Mouse (Mus musculus) forebrain, embryonic 13.5 days (tissue): ENCODE data around the gene Glra4. TPM values are rescaled to one million over a fixed set of nuclear protein-coding genes. Genes with fewer than 3 reads are reported as not detected.
"Not testable (repeated sequence)": the region's sequence is repeated elsewhere in the genome, so short reads cannot be mapped to it uniquely, and the experiment has no call there.

Source experiments
- ATAC-seq: fragments of 200-750 bp; cut with Nextera tagmentation; 2 replicates; pipeline ENCODE4 v1.8.0; 2017
- H3K27ac ChIP-seq: fragments of 300-500 bp; sonication (generic); 2 replicates; pipeline ENCODE4 v1.5.1; 2015; ENCODE audit warnings: inconsistent platforms, mild to moderate bottlenecking, moderate library complexity
- H3K27me3 ChIP-seq: fragments of 300-500 bp; sonication (generic); 2 replicates; pipeline ENCODE4 v1.6.1; 2015; ENCODE audit warnings: mild to moderate bottlenecking, inconsistent platforms
- H3K36me3 ChIP-seq: fragments of 300-500 bp; sonication (generic); 2 replicates; pipeline ENCODE4 v1.6.1; 2015; ENCODE audit warnings: mild to moderate bottlenecking, inconsistent platforms; ENCODE audit not compliant: poor library complexity, severe bottlenecking
- H3K4me1 ChIP-seq: fragments of 300-500 bp; sonication (generic); 2 replicates; pipeline ENCODE4 v1.6.1; 2015; ENCODE audit warnings: inconsistent platforms
- H3K4me2 ChIP-seq: fragments of 300-500 bp; sonication (generic); 2 replicates; pipeline ENCODE4 v1.6.1; 2015; ENCODE audit warnings: inconsistent platforms, mild to moderate bottlenecking, moderate library complexity
- H3K4me3 ChIP-seq: fragments of 300-500 bp; sonication (generic); 2 replicates; pipeline ENCODE4 v1.5.1; 2015; ENCODE audit warnings: mild to moderate bottlenecking, inconsistent platforms
- H3K9ac ChIP-seq: fragments of 300-500 bp; sonication (generic); 2 replicates; pipeline ENCODE4 v1.6.1; 2015; ENCODE audit warnings: mild to moderate bottlenecking, inconsistent platforms
- H3K9me3 ChIP-seq: fragments of 300-500 bp; sonication (generic); replicated peaks from 2 replicates; pipeline ENCODE4 v1.6.1; 2016; ENCODE audit warnings: inconsistent platforms
- WGBS: fragments of 180-500 bp; shearing (Covaris S2); methylation state at CpG from one replicate; pipeline ENCODE4 v1.1.7; 2015; 5-methylcytosine and 5-hydroxymethylcytosine counted together
- polyA plus RNA-seq: library from polyadenylated mRNA; unstranded; fragments of >200 nt; fragmentation: Nextera tagmentation; extraction: Ambion mirVana; gene quantifications from 2 replicates; pipeline ENCODE4 v1.2.1, GENCODE M21; 2015

Glra4 gene
- polyA plus RNA-seq, 1 experiment from 2014 or later = not detected

DNA sequence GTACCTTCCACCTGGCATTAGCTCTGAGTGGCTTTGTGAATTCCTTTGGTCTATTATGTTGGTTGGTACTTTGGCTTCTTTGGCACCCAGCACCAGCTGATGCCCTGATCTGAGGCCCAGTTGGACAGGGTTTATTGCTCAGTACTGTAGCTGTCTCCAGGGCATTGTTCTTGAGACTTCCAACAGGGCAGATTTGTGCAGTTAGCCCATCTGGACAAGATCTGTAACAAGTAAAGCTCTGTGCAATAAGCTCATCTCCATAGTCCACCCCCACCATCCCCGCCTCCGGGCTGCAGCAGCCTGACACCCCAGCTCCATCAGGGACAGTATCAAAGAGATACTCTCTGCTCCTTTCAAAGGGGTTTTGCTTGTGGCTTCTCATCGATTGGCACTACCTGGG, 24.5 kb downstream of the Glra4 start:
- H3K27ac ChIP-seq = no peak overlapping the region
- no peak overlapping the region for H3K4me3 ChIP-seq
- no peaks in the 10 kb centered on the region for H3K9me3 ChIP-seq
- no peak overlapping the region for H3K9ac ChIP-seq
- 92% methylated on average over 3 of the region's 3 CpGs for WGBS
- H3K4me1 ChIP-seq = no peaks in the 10 kb centered on the region
- H3K27me3 ChIP-seq = no peaks in the 10 kb centered on the region
- no peak overlapping the region for H3K4me2 ChIP-seq
- ATAC-seq = no peak
- no peaks in the 10 kb centered on the region for H3K36me3 ChIP-seq

DNA sequence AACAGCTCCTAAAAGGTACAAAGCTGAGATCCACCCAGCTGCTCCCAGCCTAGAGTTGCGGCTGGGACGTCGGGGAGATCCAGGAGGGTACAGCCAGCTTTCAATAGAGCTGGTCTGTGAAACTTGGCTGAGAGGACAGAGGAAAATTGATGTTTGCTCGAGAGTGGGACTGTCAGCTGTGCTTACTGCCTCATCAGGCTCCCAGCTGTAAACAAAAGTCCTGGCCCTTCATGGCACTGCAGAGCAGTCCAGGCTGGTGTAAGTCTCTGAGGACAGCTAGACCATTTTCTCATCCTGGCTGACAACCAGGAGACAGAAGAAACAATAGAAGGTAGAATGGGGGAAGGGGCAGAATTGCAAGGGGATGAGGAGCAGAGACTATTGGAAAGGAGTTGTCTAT, 30.6 kb downstream of the Glra4 start:
- Histone ChIP-seq H3K4me3 (no peak overlapping the region), H3K9ac (no peak overlapping the region), H3K27me3 (no peaks in the 10 kb centered on the region), H3K36me3 (no peaks in the 10 kb centered on the region; the same call in 1 of the 2 replicates), H3K4me1 (no peaks in the 10 kb centered on the region), H3K9me3 (no peaks in the 10 kb centered on the region), H3K27ac (no peak overlapping the region), H3K4me2 (no peak overlapping the region)
- no peak for ATAC-seq
- 84% methylated on average over 4 of the region's 4 CpGs for WGBS

DNA sequence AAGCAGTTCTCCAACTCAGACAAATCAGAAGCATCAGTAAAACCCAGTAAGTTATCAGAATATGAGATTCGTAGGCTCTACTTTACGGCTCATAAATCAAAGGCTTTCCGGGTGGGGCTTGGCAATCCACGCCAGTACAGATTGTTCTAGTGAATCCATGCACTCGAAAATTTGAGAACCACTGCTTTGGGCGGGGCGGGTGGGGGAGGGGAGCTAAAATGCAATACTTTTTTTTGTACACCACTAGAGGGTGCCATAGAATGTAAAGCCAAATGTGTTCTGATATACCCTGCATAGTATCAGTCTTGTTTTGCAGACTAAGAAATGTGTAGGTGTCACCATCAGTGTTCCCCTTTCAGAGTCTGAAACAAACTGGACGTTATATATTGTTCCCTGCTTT, 35.3 kb downstream of the Glra4 start:
- 77% methylated on average over 8 of the region's 8 CpGs for WGBS
- H3K4me3 ChIP-seq = no peak overlapping the region

DNA sequence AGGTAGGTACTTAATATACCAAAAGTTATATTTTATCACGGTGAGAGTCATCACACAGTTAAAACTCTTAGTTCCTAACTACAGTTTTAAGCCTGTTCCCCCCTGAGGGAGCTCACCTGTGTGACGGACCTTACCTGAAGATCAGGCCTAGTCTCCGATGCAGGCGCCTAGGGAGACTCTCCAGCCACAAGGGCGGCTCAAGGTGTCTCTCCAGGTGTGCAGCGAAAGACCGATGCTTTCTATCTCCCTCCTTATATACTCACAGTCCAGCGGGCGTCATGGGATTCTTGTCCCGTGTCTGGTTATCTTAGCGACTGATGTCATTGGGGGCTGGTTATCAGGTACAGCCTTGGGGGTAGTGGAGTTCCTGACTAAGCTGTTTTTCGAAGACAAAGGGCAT, 36.5 kb downstream of the Glra4 start, which contains the start of gene Morf4l2:
Gene Morf4l2 (minus strand): TSS at position 232 of the 400 bp plus-strand sequence.
- Histone ChIP-seq H3K4me3 (peak within 1 kb of the TSS; percentile 46), H3K36me3 (no peaks in the 10 kb centered on the region), H3K4me2 (peak within 1 kb of the TSS; percentile 56), H3K9ac (peak within 1 kb of the TSS; percentile 63), H3K9me3 (no peaks in the 10 kb centered on the region), H3K27ac (peak within 1 kb of the TSS; percentile 85; the same call in 1 of the 2 replicates), H3K27me3 (no peaks in the 10 kb centered on the region), H3K4me1 (peaks cover 6% of the 10 kb centered on the region)
- ATAC-seq = no peak
- WGBS = 95% methylated on average over 12 of the region's 12 CpGs

More for the DNA sequence above, 35.3 kb downstream of the Glra4 start:
- ATAC-seq = no peak
- no peaks in the 10 kb centered on the region for H3K4me1 ChIP-seq
- H3K27ac ChIP-seq = no peak overlapping the region
- H3K9me3 ChIP-seq = no peaks in the 10 kb centered on the region
- H3K36me3 ChIP-seq = no peaks in the 10 kb centered on the region; the same call in 1 of the 2 replicates
- H3K27me3 ChIP-seq = no peaks in the 10 kb centered on the region
- H3K4me2 ChIP-seq = no peak overlapping the region
- no peak overlapping the region for H3K9ac ChIP-seq

DNA sequence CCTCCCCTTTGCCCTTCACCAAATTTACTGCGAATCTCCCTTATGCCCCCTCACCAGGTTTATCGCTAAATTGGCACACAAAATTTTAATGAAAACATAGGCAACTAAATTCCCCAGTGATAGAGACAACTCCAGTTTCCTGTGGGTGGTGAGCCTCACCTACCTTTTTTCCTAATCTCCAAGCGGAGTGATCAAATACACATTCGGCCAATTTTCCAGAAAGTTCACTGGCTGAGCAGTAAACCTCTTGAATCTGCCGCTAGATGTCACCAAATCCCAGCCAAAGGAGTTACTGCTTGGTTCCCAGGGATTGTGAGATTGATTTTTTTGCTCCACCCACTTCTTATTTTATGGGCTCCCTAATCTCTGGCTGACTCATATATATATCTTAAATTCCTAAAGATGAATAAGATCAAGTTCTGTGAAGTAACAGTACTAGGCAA, 37.3 kb downstream of the Glra4 start:
- Histone ChIP-seq H3K9me3 (no peaks in the 10 kb centered on the region), H3K36me3 (no peaks in the 10 kb centered on the region; the same call in 1 of the 2 replicates), H3K4me2 (peak overlapping the region; percentile 56), H3K4me1 (peaks cover 8% of the 10 kb centered on the region), H3K9ac (peak overlapping the region; percentile 63), H3K27me3 (no peaks in the 10 kb centered on the region), H3K4me3 (peak overlapping the region; percentile 46), H3K27ac (peak overlapping the region; percentile 85)
- no peak for ATAC-seq
- WGBS = 30% methylated on average over 5 of the region's 5 CpGs

DNA sequence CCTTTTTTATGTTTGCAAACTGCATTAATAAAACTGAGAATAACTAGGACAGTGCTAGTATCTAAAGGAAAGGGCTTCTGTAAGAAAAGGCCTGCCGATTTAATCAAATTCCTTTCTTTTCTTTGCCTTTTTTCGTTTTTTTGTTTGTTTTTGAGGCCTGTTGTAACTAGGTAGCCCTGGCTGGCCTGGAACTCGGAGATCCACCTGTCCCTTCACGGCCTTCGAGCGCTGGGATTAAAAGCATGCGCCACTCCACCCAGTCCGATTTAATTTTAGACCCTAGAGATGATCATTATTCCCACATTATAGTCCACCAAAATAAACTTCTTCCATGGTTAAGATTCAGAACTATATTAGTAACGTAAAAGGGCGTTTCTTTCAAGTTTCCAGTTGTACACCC, 37.7 kb downstream of the Glra4 start:
- peak overlapping the region; percentile 56 for H3K4me2 ChIP-seq
- H3K36me3 ChIP-seq = no peaks in the 10 kb centered on the region; the same call in 1 of the 2 replicates
- H3K27ac ChIP-seq = peak overlapping the region; percentile 85
- peaks cover 8% of the 10 kb centered on the region for H3K4me1 ChIP-seq
- 24% methylated on average over 10 of the region's 10 CpGs for WGBS
- H3K27me3 ChIP-seq = no peaks in the 10 kb centered on the region
- H3K4me3 ChIP-seq = peak overlapping the region; percentile 46
- H3K9ac ChIP-seq = peak overlapping the region; percentile 63
- no peaks in the 10 kb centered on the region for H3K9me3 ChIP-seq
- ATAC-seq = no peak

DNA sequence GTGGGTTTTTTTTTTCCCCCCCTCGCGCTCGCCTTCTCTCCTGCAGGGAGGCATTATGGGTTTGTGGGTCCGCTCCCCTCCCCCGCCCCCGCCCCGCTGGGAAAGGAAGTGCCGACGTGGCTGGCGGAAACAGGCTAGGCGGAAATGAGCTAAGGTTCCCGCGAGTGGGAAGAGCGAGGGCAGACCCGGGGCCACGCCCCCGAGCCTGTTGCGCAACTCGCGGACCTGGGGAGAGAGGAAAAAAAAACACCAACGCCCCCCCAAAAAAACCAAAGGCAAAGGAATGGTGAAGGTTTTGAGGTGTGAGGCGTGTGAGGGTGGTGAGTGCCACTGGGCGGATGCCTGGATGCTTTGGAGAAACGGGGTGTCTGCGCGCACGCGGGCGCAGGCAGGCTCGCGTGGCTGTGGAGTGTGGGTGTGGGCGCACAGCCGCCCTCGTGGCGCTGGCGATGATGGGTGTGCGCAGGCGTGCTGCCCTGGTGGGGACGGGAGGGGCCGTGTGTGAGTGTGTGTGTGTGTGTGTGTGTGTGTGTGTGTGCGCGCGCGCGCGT, 38.2 kb downstream of the Glra4 start:
- peak overlapping the region; percentile 56 for H3K4me2 ChIP-seq
- no peaks in the 10 kb centered on the region for H3K9me3 ChIP-seq
- H3K36me3 ChIP-seq = no peaks in the 10 kb centered on the region; the same call in 1 of the 2 replicates
- peak overlapping the region; percentile 46 for H3K4me3 ChIP-seq
- ATAC-seq = peak; percentile 74
- WGBS = 29% methylated on average over 44 of the region's 46 CpGs
- H3K27me3 ChIP-seq = no peaks in the 10 kb centered on the region
- H3K27ac ChIP-seq = peak overlapping the region; percentile 85
- H3K4me1 ChIP-seq = peaks cover 8% of the 10 kb centered on the region
- H3K9ac ChIP-seq = peak overlapping the region; percentile 63

DNA sequence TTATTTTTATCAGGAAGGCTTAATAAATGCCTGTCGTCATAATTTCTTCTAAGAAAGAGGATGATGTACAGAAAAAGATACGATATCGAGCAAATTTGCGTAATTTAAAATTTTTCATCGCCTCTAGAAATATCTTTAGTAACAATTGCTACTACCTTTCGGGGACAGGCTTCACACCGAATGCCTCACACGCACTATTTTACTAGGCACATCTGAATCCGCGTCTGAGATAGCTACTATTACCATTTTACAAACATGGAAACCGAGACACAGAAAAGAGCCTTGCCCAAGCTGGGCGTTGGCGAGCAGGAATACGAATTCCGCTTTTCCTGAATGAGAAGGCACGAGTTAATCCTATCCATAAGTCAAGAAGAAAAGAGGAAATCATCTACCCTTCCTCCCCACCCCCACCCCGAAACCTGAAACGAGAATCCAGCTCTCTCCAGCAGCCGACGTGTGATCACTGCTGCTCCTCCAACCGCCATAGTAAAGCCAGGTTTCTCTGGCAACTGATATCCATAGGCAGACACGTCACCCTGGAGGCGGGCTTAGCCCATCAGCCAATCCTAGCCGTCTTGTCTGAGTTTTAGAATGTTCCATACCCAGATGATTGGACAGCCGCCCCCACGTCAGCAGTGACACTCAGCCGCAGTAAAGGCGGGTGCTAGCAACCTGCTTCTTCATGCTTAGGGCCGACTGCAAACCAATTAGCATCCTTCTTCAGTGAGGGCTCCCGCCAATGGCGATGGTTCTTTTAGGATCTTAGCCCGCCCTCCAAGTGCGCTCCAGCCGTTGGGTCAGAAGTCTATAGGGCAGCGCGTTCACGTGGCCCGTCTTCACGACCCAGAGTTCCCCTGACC, 38.9 kb downstream of the Glra4 start:
- Histone ChIP-seq H3K9me3 (no peaks in the 10 kb centered on the region), H3K4me1 (peaks cover 8% of the 10 kb centered on the region), H3K9ac (peak overlapping the region; percentile 70), H3K36me3 (peaks cover 2% of the 10 kb centered on the region; the same call in 1 of the 2 replicates), H3K27me3 (no peaks in the 10 kb centered on the region), H3K4me3 (peak overlapping the region; percentile 52), H3K4me2 (peak overlapping the region; percentile 61), H3K27ac (peak overlapping the region; percentile 85)
- 18% methylated on average over 39 of the region's 39 CpGs for whole genome bisulfite sequencing
- ATAC-seq = peak; percentile 99

DNA sequence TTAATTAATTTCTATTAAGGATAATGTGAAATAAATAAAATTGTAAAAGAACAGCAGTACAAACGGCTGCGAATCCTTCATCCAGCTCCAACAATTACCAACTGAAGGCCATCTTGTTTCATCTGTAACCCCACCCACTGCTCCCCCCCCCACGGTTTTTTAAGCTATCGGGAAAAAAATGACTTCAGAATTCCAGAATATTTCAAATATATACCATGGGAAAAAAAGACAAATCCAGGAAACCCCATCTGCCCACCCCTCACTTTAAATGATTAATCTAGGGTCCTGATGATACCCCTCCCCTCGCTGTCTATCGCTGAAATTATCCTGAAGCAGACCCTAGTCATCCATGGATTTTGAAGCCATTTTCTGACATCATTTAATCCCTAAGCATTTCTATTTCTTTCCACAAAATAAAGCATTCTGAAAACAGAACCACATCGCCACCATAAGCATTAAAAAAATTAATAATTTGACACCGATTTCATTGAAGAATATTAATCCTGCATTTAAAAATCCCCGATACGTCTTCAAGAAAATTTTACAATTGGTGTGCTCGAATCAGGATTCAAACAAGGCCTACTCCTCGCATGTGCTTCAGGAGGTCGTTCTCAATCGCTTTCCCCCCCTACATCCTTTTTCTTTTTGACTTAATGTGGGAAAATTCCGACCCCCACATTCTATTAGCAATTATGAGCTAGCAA, 39.7 kb downstream of the Glra4 start:
- Histone ChIP-seq H3K36me3 (peaks cover 5% of the 10 kb centered on the region; the same call in 1 of the 2 replicates), H3K9ac (peak overlapping the region; percentile 70), H3K4me3 (peak overlapping the region; percentile 52), H3K4me2 (peak overlapping the region; percentile 61), H3K4me1 (peaks cover 8% of the 10 kb centered on the region), H3K27ac (peak overlapping the region; percentile 80; the same call in 1 of the 2 replicates), H3K9me3 (no peaks in the 10 kb centered on the region), H3K27me3 (no peaks in the 10 kb centered on the region)
- WGBS = 20% methylated on average over 15 of the region's 15 CpGs
- ATAC-seq = no peak

DNA sequence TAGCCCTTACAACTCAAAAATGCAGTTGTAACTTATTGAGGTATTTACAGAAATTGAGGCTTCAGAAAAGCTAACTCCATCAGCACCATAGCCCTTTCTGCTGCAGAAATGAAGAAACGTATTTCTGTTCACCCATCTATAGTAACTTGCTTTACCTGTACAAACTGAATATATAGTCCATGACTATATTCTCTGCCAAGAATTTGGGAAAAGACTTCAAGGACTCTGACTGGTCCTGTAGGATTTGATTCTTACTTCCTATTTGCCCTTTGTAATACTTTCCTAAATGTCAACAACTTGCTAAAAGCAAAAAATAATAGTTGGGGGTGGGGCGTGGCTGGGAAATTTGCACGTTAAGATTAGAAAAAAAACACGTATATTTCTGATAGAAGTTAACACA, 47.9 kb downstream of the Glra4 start:
- Histone ChIP-seq H3K27ac (no peak overlapping the region), H3K4me2 (no peak overlapping the region), H3K4me1 (no peaks in the 10 kb centered on the region), H3K36me3 (0 out of 2 replicates have a peak, but pooled peaks cover 5% of the 10 kb centered on the region), H3K9ac (no peak overlapping the region), H3K9me3 (no peaks in the 10 kb centered on the region), H3K4me3 (no peak overlapping the region), H3K27me3 (no peaks in the 10 kb centered on the region)
- WGBS = 85% methylated on average over 4 of the region's 4 CpGs
- no peak for ATAC-seq

DNA sequence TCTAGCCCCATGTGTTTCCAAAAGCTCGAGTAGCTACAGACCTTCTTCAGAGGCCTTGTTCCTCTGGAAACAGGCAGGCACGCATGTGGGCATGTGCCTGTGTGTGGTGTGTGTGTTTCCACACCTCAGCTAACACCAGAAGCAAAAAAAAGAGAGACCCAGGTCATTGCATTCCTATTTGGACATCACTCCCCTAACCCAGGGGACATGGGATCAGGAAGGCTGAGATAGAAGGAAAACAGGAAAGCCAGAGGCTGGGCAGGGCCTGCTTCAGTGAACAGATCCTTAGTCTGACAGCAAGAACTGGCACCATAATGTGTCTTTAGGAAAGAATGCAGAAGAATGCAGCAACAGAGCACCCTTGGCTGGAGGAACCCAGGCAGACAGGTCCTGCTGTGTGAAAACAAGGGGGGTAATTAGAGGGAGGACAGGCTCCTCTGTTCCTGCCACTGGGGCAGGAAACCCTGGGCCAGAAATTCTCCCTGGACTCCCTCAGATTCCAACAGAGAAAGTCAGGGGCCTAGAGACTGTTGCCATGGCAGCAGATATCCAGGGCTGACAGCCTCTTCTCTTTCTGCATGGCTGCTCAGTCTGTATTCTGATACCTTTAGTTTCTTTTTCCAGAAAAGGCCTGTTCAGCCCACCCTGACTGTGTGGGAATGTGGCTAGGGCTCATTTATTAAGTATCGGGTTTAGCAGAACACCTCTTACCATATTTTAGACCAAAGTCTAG, 65.0 kb downstream of the Glra4 start:
- not testable (repeated sequence) for H3K4me3 ChIP-seq
- peak overlapping the region; percentile 31 for H3K27ac ChIP-seq

More for the DNA sequence above, 65.0 kb downstream of the Glra4 start:
- H3K9me3 ChIP-seq, H3K4me2 ChIP-seq, H3K36me3 ChIP-seq, H3K9ac ChIP-seq, H3K27me3 ChIP-seq, H3K4me1 ChIP-seq: not testable (repeated sequence)
- ATAC-seq = peak; percentile 89
- WGBS = 23% methylated on average over 3 of the region's 3 CpGs
